8 mouse cellular contexts compared by ENCODE assay signal in genomic region chr3:55241730-55242421, GRCm38 (mm10). TPM values are rescaled to one million over a fixed set of nuclear protein-coding genes. Genes with fewer than 3 reads are reported as not detected.
DNase-seq lines count a peak whose midpoint lies in the region; ATAC-seq and TF ChIP-seq lines count a peak whose summit lies in the region.

Gene Dclk1, plus strand, starts transcription at chr3:55242364.

- peak within 1 kb of the TSS; percentile 29; the same call in 1 of the 2 replicates for H3K9ac ChIP-seq in ES-E14 (ENCODE audit: insufficient read depth, low read depth, low read length, poor library complexity, severe bottlenecking)

- H3K27ac ChIP-seq in ES-E14 (ENCODE audit: insufficient read depth, low read depth, low read length, poor library complexity, severe bottlenecking): no peak within 1 kb of the TSS

- H3K9me3 ChIP-seq in ES-E14 (ENCODE audit: control insufficient read depth, insufficient read depth, low read depth, low read length): no peaks in the 10 kb centered on the region

- H3K4me3 ChIP-seq in ES-E14 (ENCODE audit: insufficient read depth in 1 of 2, low read depth in 1 of 2, low read length in 2 of 2, poor library complexity in 1 of 2, severe bottlenecking in 1 of 2): peak within 1 kb of the TSS; percentile 58 to 71

- no peak for DNase-seq in ES-E14 (ENCODE audit: low read depth, low spot score)
- DNase-seq in adrenal gland, postnatal 4 days (ENCODE audit: low spot score in 2 of 2): no peak
- DNase-seq in heart, adult 11 months: peak; percentile 98
- no peak for DNase-seq in layer of hippocampus, postnatal 10 days (ENCODE audit: low spot score in 2 of 2)
- DNase-seq in lung, postnatal 14 days: peak; percentile 62
- DNase-seq in right cerebral cortex, postnatal 36 days (ENCODE audit: low spot score in 2 of 2): no peak
- no peak for DNase-seq in thymus, postnatal 36 days

- in situ Hi-C loops in ES-E14 (cut with MboI; ENCODE audit: low sequenced_read_pairs in 2 of 2, unreplicated experiment in 2 of 2): no loop called here

- H3K36me3 ChIP-seq in ES-E14 (ENCODE audit: control insufficient read depth, insufficient read depth, low read length, poor library complexity, severe bottlenecking): no peaks in the 10 kb centered on the region

- no peak for ATAC-seq in megakaryocyte progenitor cell, adult 5-6 weeks (replicated peaks; ENCODE audit: poor library complexity)

- H3K4me1 ChIP-seq in ES-E14 (ENCODE audit: control insufficient read depth in 2 of 2, insufficient read depth in 2 of 2, low read length in 2 of 2, poor library complexity in 1 of 2): peaks cover 0 to 2% of the 10 kb centered on the region in 2 experiments; a peak in 2 of 4 replicates

TF ChIP-seq in ES-E14, 5 proteins besides CTCF, POLR2A, EP300 and RAD21:
- TF ChIP-seq MAFK (IDR thresholded peaks at IDR 0.05; ENCODE audit: insufficient read depth, low read depth, low read length): no peak
- TF ChIP-seq ZNF384 (IDR thresholded peaks at IDR 0.05; ENCODE audit: low read depth, low read length): no peak
- TF ChIP-seq CHD2 (IDR thresholded peaks at IDR 0.05; ENCODE audit: low read depth, low read length): no peak
- TF ChIP-seq HCFC1 (IDR thresholded peaks at IDR 0.05; ENCODE audit: borderline replicate concordance, insufficient read depth, low read length): no peak
- no peak for TF ChIP-seq ZC3H11A (IDR thresholded peaks at IDR 0.05; ENCODE audit: borderline replicate concordance, low read depth, low read length)

RNA-seq across cellular contexts. Expression of gene Dclk1, which starts in this region (rescaled TPM):
- 0.42 and 1.7 TPM in 2 replicates for total RNA-seq in ES-E14 (2012; rRNA removed)
- total RNA-seq in adrenal gland, postnatal 4 days (2021): 10 to 100 TPM; 23.0 to 25.0 TPM
- 100 to 1,000 TPM; 632 to 743 TPM for total RNA-seq in layer of hippocampus, postnatal 10 days (2021)
- total RNA-seq in megakaryocyte progenitor cell, adult 5-6 weeks (2015): not detected in 2 replicates
- total RNA-seq in megakaryocyte progenitor cell, adult 5-6 weeks (2017): not detected in 2 replicates

Comparison
In these comparisons a context has a peak if more than half of its experiments do, and no peak if none do; other contexts are left out.
1. RNA of gene Dclk1 (total RNA-seq): 632 to 743 TPM in layer of hippocampus, postnatal 10 days; 23.0 to 25.0 TPM in adrenal gland, postnatal 4 days, 0.42 to 1.7 TPM in ES-E14 and not detected in megakaryocyte progenitor cell, adult 5-6 weeks; every median in the first group is over 10 times any median in the second.
2. DNase-seq: peak in heart, adult 11 months (single experiment) and lung, postnatal 14 days (single experiment); none in ES-E14 (single experiment), adrenal gland, postnatal 4 days (0 of 2), layer of hippocampus, postnatal 10 days (0 of 2), right cerebral cortex, postnatal 36 days (0 of 2) and thymus, postnatal 36 days (0 of 2).